Mouse (Mus musculus): ENCODE results near the gene Asphd1. TPM values are rescaled to one million over a fixed set of nuclear protein-coding genes. Genes with fewer than 3 reads are reported as not detected.
A peak's percentile ranks its signal among the peaks of the same experiment; 100 is the strongest.
"Not testable (repeated sequence)": the region's sequence is repeated elsewhere in the genome, so short reads cannot be mapped to it uniquely, and the experiment has no call there.

Gene Asphd1
- polyA plus RNA-seq, 1 experiment from 2014 or later = 8.5 TPM

DNA sequence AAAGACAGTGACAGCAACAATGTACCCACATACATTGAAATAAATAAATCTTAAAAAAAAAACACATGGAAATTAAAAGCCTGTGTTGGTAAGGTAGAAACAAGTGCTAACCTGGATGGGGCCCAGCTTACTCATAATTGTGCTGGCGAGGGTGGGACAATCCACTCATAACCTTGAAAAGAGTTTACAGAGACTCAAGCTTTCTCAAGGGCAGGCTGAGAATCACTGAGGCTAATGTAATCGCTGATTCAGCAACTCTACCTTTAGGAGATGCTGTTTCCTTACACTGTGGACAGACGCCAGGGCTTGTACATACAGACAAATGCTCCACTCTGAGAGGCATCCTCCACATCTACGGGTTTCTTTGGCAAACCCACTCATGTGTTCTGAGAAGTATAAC is 29.4 kb downstream of the Asphd1 start:
- Histone ChIP-seq H3K4me2 (ENCODE audit: low read length) (no peak overlapping the region), H3K36me3 (ENCODE audit: control insufficient read depth, insufficient read depth) (no peaks in the 10 kb centered on the region), H3K27ac (ENCODE audit: low read length) (no peak overlapping the region), H3K4me1 (replicated peaks; ENCODE audit: control insufficient read depth, insufficient read depth, low read length) (0 out of 2 replicates have a peak, but pooled peaks cover 3% of the 10 kb centered on the region), H3K9ac (replicated peaks; ENCODE audit: low read depth, low read length) (no peak overlapping the region), H3K9me3 (ENCODE audit: control insufficient read depth, low read length) (no peaks in the 10 kb centered on the region), H3K27me3 (replicated peaks; ENCODE audit: control insufficient read depth, insufficient read depth, low read length) (no peaks in the 10 kb centered on the region), H3K4me3 (replicated peaks; ENCODE audit: low read length) (no peak overlapping the region)
- WGBS = 86% methylated on average over 4 of the region's 4 CpGs
- ATAC-seq = no peak

DNA sequence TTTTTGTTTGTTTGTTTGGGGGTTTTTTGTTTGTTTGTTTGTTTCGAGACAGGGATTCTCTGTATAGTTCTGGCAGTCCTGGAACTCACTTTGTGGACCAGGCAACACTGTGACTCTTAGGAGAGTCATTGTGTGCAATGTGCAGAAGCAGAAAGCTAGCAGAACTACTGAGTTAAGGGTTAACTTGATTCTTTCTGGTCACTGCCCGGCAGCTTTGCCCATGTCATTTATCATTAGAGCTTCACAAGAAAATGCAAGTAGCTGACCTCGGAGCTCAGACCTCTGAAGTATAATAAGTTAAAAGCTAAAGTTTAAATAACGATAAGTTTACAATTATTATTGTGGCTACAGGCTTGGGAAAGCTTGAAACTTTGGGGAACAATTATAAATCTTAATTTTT is 31.0 kb downstream of the Asphd1 start:
- H3K27ac ChIP-seq (ENCODE audit: low read length); H3K36me3 ChIP-seq (ENCODE audit: control insufficient read depth, insufficient read depth); H3K9ac ChIP-seq (replicated peaks; ENCODE audit: low read depth, low read length); H3K4me2 ChIP-seq (ENCODE audit: low read length); H3K27me3 ChIP-seq (replicated peaks; ENCODE audit: control insufficient read depth, insufficient read depth, low read length); H3K9me3 ChIP-seq (ENCODE audit: control insufficient read depth, low read length); H3K4me3 ChIP-seq (replicated peaks; ENCODE audit: low read length); ATAC-seq; H3K4me1 ChIP-seq (replicated peaks; ENCODE audit: control insufficient read depth, insufficient read depth, low read length): not testable (repeated sequence)
- WGBS = 51% methylated on average over 4 of the region's 4 CpGs

DNA sequence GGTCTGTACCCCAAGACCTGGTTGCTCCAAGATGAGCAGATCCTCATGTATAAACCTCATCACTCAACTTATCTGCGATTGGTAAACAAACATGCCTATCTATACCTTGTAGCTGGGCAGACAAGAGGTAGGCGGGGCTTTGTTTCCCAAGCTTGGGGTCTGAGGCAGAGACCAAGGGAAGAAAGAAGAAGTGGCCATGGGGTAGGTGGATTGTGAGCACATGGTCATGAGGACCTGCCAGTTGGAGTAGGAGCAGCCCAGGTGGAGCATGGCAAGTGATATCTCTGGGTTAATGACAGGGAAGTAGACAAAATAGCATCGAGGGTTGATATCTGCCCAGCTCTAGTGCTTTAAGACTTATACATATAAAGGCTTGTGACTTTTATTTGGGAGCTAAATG is 34.5 kb downstream of the Asphd1 start:
- H3K4me1 ChIP-seq (replicated peaks; ENCODE audit: control insufficient read depth, insufficient read depth, low read length) = no peaks in the 10 kb centered on the region
- no peaks in the 10 kb centered on the region for H3K9me3 ChIP-seq (ENCODE audit: control insufficient read depth, low read length)
- H3K36me3 ChIP-seq (ENCODE audit: control insufficient read depth, insufficient read depth) = no peaks in the 10 kb centered on the region
- ATAC-seq = no peak
- H3K27ac ChIP-seq (ENCODE audit: low read length) = no peak overlapping the region
- H3K27me3 ChIP-seq (replicated peaks; ENCODE audit: control insufficient read depth, insufficient read depth, low read length) = no peaks in the 10 kb centered on the region
- no peak overlapping the region for H3K9ac ChIP-seq (replicated peaks; ENCODE audit: low read depth, low read length)
- no peak overlapping the region for H3K4me2 ChIP-seq (ENCODE audit: low read length)
- no peak overlapping the region for H3K4me3 ChIP-seq (replicated peaks; ENCODE audit: low read length)
- 90% methylated on average over 3 of the region's 3 CpGs for WGBS

DNA sequence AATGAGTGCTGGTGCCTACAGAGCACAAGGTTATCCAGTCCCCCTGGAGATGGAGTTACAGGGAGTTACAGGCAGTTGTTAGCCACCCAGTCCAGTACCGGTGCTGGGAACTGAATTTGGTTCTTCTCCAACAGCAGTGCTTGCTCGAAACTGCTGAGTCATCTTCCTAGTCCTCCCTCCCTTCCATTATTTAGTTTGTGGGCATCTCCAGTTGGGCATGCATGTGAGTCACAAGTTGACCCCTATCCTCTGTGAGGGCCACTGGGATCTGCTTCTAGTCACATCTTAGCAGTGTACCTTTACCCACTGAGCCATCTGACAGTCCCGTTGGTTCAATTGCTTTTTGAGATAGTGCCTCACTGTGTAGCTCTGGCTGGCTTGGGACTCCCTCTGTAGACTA is 43.8 kb downstream of the Asphd1 start:
- H3K9me3 ChIP-seq (ENCODE audit: control insufficient read depth, low read length) = no peaks in the 10 kb centered on the region
- H3K27me3 ChIP-seq (replicated peaks; ENCODE audit: control insufficient read depth, insufficient read depth, low read length) = no peaks in the 10 kb centered on the region
- no peak for ATAC-seq
- H3K4me1 ChIP-seq (replicated peaks; ENCODE audit: control insufficient read depth, insufficient read depth, low read length) = no peaks in the 10 kb centered on the region
- no peak overlapping the region for H3K9ac ChIP-seq (replicated peaks; ENCODE audit: low read depth, low read length)
- no peak overlapping the region for H3K4me3 ChIP-seq (replicated peaks; ENCODE audit: low read length)
- WGBS = 85% methylated on average over 3 of the region's 3 CpGs
- H3K36me3 ChIP-seq (ENCODE audit: control insufficient read depth, insufficient read depth) = no peaks in the 10 kb centered on the region
- no peak overlapping the region for H3K4me2 ChIP-seq (ENCODE audit: low read length)
- H3K27ac ChIP-seq (ENCODE audit: low read length) = no peak overlapping the region

DNA sequence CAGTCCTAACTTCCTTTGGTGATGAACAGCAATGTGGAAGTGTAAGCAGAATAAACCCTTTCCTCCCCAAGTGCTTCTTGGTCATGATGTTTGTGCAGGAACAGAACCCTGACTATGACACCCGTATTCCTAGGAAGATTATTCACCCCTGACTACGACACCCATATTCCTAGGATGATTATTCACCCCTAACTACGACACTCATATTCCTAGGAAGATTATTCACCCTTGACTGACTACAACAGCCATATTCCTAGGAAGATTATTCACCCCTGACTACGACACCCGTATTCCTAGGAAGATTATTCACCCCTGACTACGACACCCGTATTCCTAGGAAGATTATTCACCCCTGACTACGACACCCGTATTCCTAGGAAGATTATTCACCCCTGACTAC is 49.6 kb downstream of the Asphd1 start:
- not testable (repeated sequence) for H3K27me3 ChIP-seq (replicated peaks; ENCODE audit: control insufficient read depth, insufficient read depth, low read length); H3K4me3 ChIP-seq (replicated peaks; ENCODE audit: low read length); H3K9ac ChIP-seq (replicated peaks; ENCODE audit: low read depth, low read length); H3K9me3 ChIP-seq (ENCODE audit: control insufficient read depth, low read length); H3K36me3 ChIP-seq (ENCODE audit: control insufficient read depth, insufficient read depth); H3K4me2 ChIP-seq (ENCODE audit: low read length); H3K27ac ChIP-seq (ENCODE audit: low read length); ATAC-seq
- WGBS = 94% methylated on average over 7 of the region's 9 CpGs
- peaks cover 11% of the 10 kb centered on the region for H3K4me1 ChIP-seq (replicated peaks; ENCODE audit: control insufficient read depth, insufficient read depth, low read length)

DNA sequence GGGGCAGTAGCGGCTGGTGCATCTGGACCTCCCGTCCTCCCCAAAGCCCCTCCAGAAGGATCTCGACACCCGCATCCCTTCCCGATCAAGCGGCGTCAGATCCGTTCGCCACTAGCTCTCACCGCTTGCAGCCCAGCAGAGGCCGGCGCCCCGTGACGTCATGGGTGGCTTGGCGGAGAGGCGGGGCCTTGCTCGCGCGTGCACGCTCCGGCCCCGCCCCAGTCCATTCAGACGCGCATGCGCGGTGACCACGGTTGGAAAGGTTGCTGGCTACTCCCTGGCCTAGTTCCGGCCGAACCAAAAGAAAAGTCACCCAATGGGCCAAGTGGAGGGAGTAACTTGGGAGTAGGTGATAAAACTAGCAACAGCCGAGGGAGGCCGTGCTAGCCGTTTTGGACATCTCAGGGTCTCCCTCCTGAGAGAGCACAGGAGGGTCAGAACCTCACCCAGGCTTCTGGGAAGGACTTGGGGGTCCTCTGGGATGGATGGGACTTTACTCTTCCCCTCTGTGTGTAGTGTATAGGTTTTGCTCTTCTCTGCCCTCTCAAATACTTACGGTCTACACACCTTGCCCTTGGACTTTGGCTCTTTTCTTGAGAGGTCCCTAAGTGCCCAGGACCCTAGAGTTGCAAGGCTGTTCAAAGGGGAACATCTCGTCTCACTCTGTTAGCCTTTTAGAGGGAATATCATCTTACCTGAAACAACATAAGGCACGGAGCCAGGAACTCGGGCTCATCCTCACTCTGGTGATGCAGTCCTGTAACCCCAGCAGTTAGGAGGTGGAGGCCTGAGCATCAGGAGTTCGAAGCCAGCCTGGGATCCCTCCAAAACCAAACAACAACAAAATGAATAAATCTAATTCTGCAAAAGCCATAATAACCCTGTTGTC is 51.0 kb downstream of the Asphd1 start:
- Histone ChIP-seq H3K27ac (ENCODE audit: low read length) (peak overlapping the region; percentile 79), H3K36me3 (ENCODE audit: control insufficient read depth, insufficient read depth) (no peaks in the 10 kb centered on the region), H3K9me3 (ENCODE audit: control insufficient read depth, low read length) (no peaks in the 10 kb centered on the region), H3K9ac (replicated peaks; ENCODE audit: low read depth, low read length) (peak overlapping the region; percentile 87), H3K4me3 (replicated peaks; ENCODE audit: low read length) (peak overlapping the region; percentile 74), H3K4me1 (replicated peaks; ENCODE audit: control insufficient read depth, insufficient read depth, low read length) (peaks cover 11% of the 10 kb centered on the region), H3K27me3 (replicated peaks; ENCODE audit: control insufficient read depth, insufficient read depth, low read length) (no peaks in the 10 kb centered on the region), H3K4me2 (ENCODE audit: low read length) (peak overlapping the region; percentile 67)
- 12% methylated on average over 37 of the region's 37 CpGs for WGBS
- peak; percentile 95 for ATAC-seq

DNA sequence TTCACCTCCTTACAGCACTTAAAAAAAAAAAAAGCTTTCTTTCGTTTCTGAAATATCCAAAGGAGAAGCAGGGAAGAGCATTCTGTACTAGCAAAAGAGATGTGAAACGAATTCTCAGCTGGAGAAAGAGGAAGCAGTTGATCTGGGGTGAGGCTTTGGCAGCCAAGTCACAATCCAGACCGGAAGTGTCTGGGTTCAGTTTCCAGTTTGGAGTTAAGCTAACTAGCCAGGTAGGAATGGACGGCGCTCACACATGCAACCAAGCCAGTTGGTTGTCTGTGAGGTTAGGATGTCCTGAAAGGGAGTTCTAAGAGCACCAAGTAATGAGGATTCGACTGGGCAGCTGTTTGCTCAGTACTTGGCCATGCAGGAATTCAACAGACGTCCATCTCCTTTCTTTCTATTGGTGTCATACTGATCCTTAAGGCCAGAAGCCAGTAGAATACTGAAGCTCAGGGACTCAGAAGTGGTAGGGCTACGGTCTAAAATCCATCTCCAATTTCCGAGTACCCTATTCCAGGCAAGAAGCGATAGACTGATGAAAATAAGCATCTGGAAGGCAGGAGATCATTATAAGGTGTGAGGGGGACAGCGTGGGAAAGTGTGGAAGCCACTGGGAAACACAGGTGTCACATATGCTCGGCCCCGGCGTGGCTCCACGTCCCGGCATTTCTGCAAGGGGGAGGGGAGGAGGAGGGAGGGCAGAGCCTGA is 51.8 kb downstream of the Asphd1 start:
- Histone ChIP-seq H3K4me3 (replicated peaks; ENCODE audit: low read length) (peak overlapping the region; percentile 74), H3K36me3 (ENCODE audit: control insufficient read depth, insufficient read depth) (no peaks in the 10 kb centered on the region), H3K9ac (replicated peaks; ENCODE audit: low read depth, low read length) (peak overlapping the region; percentile 87), H3K9me3 (ENCODE audit: control insufficient read depth, low read length) (no peaks in the 10 kb centered on the region), H3K27me3 (replicated peaks; ENCODE audit: control insufficient read depth, insufficient read depth, low read length) (no peaks in the 10 kb centered on the region), H3K4me2 (ENCODE audit: low read length) (peak overlapping the region; percentile 67), H3K27ac (ENCODE audit: low read length) (peak overlapping the region; percentile 79), H3K4me1 (replicated peaks; ENCODE audit: control insufficient read depth, insufficient read depth, low read length) (peaks cover 11% of the 10 kb centered on the region)
- peak; percentile 55 for ATAC-seq
- 21% methylated on average over 16 of the region's 16 CpGs for WGBS

DNA sequence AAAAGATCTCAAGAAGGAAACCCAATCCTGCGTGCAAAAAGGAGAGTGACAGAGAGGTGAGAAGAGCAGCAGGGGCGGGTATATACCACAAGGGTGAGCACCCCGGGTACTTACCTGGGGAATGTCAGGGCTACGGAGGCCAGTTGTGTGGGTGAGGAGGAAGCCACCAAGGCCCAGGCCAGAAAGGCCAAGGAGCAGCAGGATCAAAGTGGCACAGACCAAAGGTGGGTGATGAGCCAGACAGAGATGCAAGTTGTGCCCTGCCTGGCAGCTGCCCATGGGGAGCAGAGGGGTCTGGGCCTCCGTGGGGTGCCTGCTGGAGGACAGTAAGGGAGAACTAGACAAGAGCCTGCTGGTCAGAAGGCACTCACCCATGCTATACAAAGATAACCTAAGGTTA is 52.5 kb downstream of the Asphd1 start:
- no peak for ATAC-seq
- no peaks in the 10 kb centered on the region for H3K9me3 ChIP-seq (ENCODE audit: control insufficient read depth, low read length)
- peaks cover 11% of the 10 kb centered on the region for H3K4me1 ChIP-seq (replicated peaks; ENCODE audit: control insufficient read depth, insufficient read depth, low read length)
- WGBS = 90% methylated on average over 5 of the region's 5 CpGs
- H3K4me2 ChIP-seq (ENCODE audit: low read length) = peak overlapping the region; percentile 67; the same call in 1 of the 2 replicates
- no peak overlapping the region for H3K4me3 ChIP-seq (replicated peaks; ENCODE audit: low read length)
- H3K27me3 ChIP-seq (replicated peaks; ENCODE audit: control insufficient read depth, insufficient read depth, low read length) = no peaks in the 10 kb centered on the region
- no peaks in the 10 kb centered on the region for H3K36me3 ChIP-seq (ENCODE audit: control insufficient read depth, insufficient read depth)
- no peak overlapping the region for H3K9ac ChIP-seq (replicated peaks; ENCODE audit: low read depth, low read length)
- no peak overlapping the region for H3K27ac ChIP-seq (ENCODE audit: low read length)

Measured in forebrain, embryonic 16.5 days (tissue).